Mouse (Mus musculus) heart, embryonic 11.5 days (tissue): ENCODE measurements at regions not wholly inside any gene's neighbourhood (a gene's known extent, or its start where the extent isn't known, plus 50 kb on each side); places are given as distances from the start of the nearest gene placed in this dataset.

Source experiments
- ATAC-seq: fragments of 200-750 bp; cut with Nextera tagmentation; replicated peaks from 2 replicates; pipeline ENCODE4 v1.8.0; 2017; ENCODE audit warnings: moderate library complexity; ENCODE audit not compliant: insufficient number of reproducible peaks, low FRiP score, low TSS enrichment
- H3K27ac ChIP-seq: fragments of 300-500 bp; sonication (generic); 2 replicates; pipeline ENCODE4 v1.5.1; 2014; ENCODE audit warnings: mild to moderate bottlenecking, low read depth, low read length
- H3K27me3 ChIP-seq: fragments of 300-500 bp; sonication (generic); 2 replicates; pipeline ENCODE4 v1.6.1; 2014; ENCODE audit warnings: mild to moderate bottlenecking, low read length, mixed read lengths; ENCODE audit not compliant: control insufficient read depth, insufficient read depth
- H3K36me3 ChIP-seq: fragments of 300-500 bp; sonication (generic); 2 replicates; pipeline ENCODE4 v1.6.1; 2014; ENCODE audit warnings: mild to moderate bottlenecking, low read length, moderate library complexity, mixed read lengths; ENCODE audit not compliant: control insufficient read depth, insufficient read depth
- H3K4me1 ChIP-seq: fragments of 300-500 bp; sonication (generic); 2 replicates; pipeline ENCODE4 v1.6.1; 2014; ENCODE audit warnings: low read length; ENCODE audit not compliant: control insufficient read depth, insufficient read depth
- H3K4me2 ChIP-seq: fragments of 300-500 bp; sonication (generic); 2 replicates; pipeline ENCODE4 v1.6.1; 2014; ENCODE audit warnings: mild to moderate bottlenecking, moderate library complexity
- H3K4me3 ChIP-seq: fragments of 300-500 bp; sonication (generic); 2 replicates; pipeline ENCODE4 v1.5.1; 2014; ENCODE audit warnings: low read depth, low read length
- H3K9ac ChIP-seq: fragments of 300-500 bp; sonication (generic); 2 replicates; pipeline ENCODE4 v1.6.1; 2014; ENCODE audit warnings: mild to moderate bottlenecking, low read depth, low read length, moderate library complexity
- H3K9me3 ChIP-seq: fragments of 300-500 bp; sonication (generic); replicated peaks from 2 replicates; pipeline ENCODE4 v1.6.1; 2016; ENCODE audit warnings: low read length; ENCODE audit not compliant: control insufficient read depth
- WGBS: fragments of 180-500 bp; shearing (Covaris S2); extraction: QIAGEN DNeasy Blood & Tissue Kit; methylation state at CpG from one replicate; pipeline ENCODE4 v1.1.7; 2014; ENCODE audit not compliant: insufficient replicate concordance; 5-methylcytosine and 5-hydroxymethylcytosine counted together

DNA sequence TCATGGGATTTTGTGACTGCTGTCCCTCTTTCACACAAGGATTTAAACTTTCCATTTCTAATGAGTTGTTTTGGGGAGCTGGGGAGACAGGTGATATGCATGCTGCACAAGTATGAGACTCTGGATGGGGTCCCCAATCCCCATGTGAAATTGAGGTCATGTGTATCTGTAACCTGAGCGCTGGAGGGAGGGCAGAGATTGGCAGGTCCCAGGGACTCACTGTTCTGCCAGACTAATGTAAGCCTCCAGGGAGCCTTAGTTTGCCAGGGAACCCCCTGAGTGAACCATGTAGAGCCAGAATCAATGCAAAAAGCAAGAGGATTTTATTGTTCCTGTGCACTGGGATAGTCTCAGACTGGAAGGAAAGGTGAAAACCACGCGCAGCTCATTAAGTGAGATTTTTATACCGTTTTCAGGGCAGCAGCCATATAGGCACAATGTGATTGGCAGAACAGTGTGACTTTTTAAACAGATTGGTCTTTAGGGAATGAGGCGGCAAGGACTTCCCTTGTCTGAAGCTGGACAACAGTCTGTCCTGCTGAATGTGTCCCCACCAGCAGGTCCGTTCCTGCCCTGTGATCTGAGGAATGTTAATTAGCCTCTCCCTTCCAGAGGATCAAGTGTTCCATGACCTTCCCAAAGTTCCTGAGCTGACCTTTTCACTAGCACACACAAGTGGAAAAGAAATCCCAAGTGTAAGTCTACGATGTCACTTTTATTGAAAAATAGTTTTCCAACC, 59.9 kb upstream of the Oxgr1 start:
- Histone ChIP-seq H3K27ac (no peak overlapping the region), H3K4me1 (no peaks in the 10 kb centered on the region), H3K9ac (no peak overlapping the region), H3K4me3 (no peak overlapping the region), H3K27me3 (no peaks in the 10 kb centered on the region), H3K4me2 (no peak overlapping the region), H3K36me3 (no peaks in the 10 kb centered on the region), H3K9me3 (no peaks in the 10 kb centered on the region; the same call in 1 of the 2 replicates)
- ATAC-seq, result no peak
- WGBS, result 64% methylated on average over 7 of the region's 7 CpGs

DNA sequence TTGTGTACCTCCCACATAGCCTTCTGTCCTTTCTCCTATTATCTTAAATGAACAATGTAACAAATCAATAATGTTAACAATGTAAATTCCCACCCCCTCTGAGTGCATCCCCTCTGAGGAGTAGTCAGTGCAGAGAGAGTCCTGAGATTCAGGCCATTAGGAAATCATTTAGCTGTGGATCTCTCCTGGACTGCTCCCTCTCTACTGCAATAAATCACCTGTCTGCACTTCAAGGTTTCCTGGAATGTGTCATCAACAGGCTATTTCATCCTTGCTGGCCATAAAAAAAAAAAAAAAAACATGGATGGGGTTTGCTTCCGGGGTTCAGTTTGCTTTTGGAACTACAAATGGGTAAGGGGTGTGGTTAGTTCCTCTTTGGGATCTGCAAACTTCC, 60.5 kb upstream of the Oxgr1 start:
- Histone ChIP-seq H3K4me3 (no peak overlapping the region), H3K9ac (no peak overlapping the region), H3K36me3 (no peaks in the 10 kb centered on the region), H3K4me2 (no peak overlapping the region), H3K9me3 (no peaks in the 10 kb centered on the region; the same call in 1 of the 2 replicates), H3K27ac (no peak overlapping the region), H3K27me3 (no peaks in the 10 kb centered on the region), H3K4me1 (no peaks in the 10 kb centered on the region)
- no peak for ATAC-seq
- 39% methylated on average over 1 of the region's 1 CpGs for WGBS

DNA sequence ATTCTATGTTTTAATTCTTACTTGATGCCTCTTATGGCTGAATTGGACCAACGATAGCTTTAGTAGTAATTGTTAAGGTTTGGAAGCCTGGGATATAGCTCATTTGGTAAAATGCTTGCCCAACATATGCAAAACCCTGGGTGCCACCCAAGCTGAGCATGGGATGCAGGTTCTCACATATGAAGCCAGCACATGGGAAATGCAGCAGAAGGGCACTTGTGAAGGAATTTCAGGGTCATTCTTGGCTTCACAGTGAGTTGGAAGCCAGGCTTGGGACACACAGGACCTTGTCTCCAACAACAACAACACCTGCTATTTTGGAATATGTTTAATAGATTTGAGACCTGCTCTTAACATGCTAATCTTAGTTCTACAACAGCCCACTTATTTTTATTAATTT, 67.6 kb upstream of the Oxgr1 start:
- ATAC-seq, result no peak
- H3K4me3 ChIP-seq, result no peak overlapping the region
- no peaks in the 10 kb centered on the region for H3K27me3 ChIP-seq
- no peaks in the 10 kb centered on the region for H3K4me1 ChIP-seq
- no peaks in the 10 kb centered on the region for H3K36me3 ChIP-seq
- no peaks in the 10 kb centered on the region; the same call in 1 of the 2 replicates for H3K9me3 ChIP-seq
- H3K9ac ChIP-seq, result no peak overlapping the region
- no peak overlapping the region for H3K27ac ChIP-seq
- H3K4me2 ChIP-seq, result no peak overlapping the region
- 89% methylated on average over 1 of the region's 1 CpGs for WGBS

DNA sequence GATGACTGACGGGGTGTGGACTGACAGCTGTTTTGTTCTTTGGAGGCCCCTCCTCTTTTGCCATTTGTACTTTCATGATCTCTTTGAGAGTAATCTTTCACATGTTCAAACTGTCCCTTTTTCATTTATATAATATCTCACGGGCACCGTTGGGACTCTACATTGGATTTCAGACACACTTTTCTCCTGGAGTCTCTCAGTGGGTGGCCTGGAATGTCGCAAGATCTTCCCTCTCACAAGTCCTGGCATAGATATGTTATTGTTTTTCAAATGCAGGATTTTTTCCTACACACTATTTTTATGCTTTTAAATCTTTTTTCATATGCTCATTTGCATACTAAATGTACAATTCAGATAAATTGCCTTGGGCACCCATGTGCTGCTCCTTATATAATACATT, 71.1 kb upstream of the Oxgr1 start:
- no peaks in the 10 kb centered on the region for H3K27me3 ChIP-seq
- 68% methylated on average over 4 of the region's 4 CpGs for WGBS
- no peak overlapping the region for H3K9ac ChIP-seq
- H3K4me1 ChIP-seq, result no peaks in the 10 kb centered on the region
- H3K4me3 ChIP-seq, result no peak overlapping the region
- H3K4me2 ChIP-seq, result no peak overlapping the region
- no peak for ATAC-seq
- H3K27ac ChIP-seq, result no peak overlapping the region
- H3K9me3 ChIP-seq, result no peaks in the 10 kb centered on the region
- H3K36me3 ChIP-seq, result no peaks in the 10 kb centered on the region

DNA sequence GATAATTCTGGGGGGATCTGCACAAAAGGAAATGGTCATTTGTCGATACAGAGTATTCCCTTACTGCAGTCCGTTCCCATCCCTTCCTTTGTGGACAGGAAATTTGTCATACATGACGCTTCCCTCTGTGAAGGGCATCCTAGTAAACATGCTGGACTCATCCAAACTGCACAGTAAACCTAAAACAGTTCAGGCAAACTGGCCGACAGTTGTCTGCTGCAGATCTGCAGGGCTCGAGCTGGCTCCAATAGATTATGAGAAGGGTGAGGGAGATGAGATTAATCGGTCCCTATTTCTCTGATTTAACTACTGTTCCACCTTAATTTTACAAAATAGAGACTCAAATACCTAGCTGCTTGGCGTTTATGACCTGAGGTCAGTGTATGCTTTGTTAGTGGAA, 76.3 kb upstream of the Oxgr1 start:
- no peaks in the 10 kb centered on the region for H3K4me1 ChIP-seq
- no peak for ATAC-seq
- no peaks in the 10 kb centered on the region for H3K9me3 ChIP-seq
- no peak overlapping the region for H3K27ac ChIP-seq
- H3K9ac ChIP-seq, result no peak overlapping the region
- 84% methylated on average over 7 of the region's 7 CpGs for WGBS
- no peak overlapping the region for H3K4me3 ChIP-seq
- H3K27me3 ChIP-seq, result no peaks in the 10 kb centered on the region
- no peak overlapping the region for H3K4me2 ChIP-seq
- H3K36me3 ChIP-seq, result no peaks in the 10 kb centered on the region

DNA sequence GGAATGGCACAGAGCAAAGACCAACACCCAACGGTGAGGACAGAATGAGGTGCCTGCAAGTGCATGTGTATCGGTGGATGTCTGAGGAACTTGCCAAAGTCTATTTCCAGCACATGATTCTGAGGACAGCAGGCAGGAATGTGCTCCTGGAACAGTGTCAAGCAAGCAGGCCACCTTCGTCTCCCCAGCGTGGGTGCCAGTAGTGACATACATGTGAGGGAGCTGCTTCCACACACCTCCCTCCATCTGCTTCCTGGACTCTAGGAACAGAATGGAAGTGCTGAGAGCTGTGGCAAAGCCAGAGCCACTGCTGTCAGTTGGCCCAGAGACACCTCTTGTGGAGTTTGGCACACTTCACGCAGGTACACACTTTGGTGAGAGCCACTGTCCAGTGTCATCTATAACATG, 76.9 kb upstream of the Oxgr1 start:
- WGBS, result 57% methylated on average over 5 of the region's 5 CpGs
- no peak overlapping the region for H3K9ac ChIP-seq
- no peak overlapping the region for H3K27ac ChIP-seq
- H3K36me3 ChIP-seq, result no peaks in the 10 kb centered on the region
- no peaks in the 10 kb centered on the region for H3K9me3 ChIP-seq
- no peak overlapping the region for H3K4me3 ChIP-seq
- no peaks in the 10 kb centered on the region for H3K4me1 ChIP-seq
- no peak overlapping the region for H3K4me2 ChIP-seq
- ATAC-seq, result no peak
- no peaks in the 10 kb centered on the region for H3K27me3 ChIP-seq

DNA sequence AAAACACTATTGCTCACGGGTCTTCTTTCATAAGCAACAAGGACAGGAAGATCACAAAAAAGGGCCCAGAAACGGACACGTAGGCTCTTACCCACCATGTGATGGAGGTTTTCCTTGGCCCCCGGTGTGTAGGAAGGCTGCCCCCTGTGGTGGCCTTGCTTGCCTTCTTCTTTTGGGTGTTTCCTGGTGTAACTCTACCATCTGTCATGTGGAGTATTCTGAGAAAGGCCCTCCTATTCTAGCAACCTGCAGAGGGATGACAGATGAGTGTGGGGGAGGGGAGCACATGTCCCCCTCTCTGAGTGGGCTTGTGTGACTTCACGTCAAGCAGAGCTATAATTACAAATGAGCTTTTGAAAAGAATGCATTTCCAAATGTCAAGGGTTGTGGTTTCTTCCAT, 77.3 kb upstream of the Oxgr1 start:
- WGBS, result 73% methylated on average over 5 of the region's 5 CpGs
- no peak overlapping the region for H3K27ac ChIP-seq

DNA sequence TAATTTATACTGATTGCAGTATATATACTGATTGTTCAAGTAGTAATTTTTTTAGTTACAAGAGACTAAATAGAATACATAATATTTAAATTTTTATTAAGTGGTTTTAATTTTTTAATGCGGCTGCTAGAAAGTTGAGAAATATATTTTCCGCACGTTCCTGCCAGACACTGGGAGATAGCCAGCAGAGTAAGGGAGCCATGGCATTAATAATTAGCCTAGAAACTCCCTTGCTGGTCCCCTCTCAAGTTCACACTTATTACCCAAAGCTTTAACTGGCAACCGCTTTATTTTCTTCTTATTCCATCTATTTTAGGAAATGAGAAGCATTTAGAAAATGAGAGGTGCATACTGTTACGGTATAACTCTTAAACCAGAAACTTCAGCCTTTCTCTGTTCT, 78.0 kb upstream of the Oxgr1 start:
- Histone ChIP-seq H3K9ac (no peak overlapping the region), H3K4me3 (no peak overlapping the region), H3K4me1 (no peaks in the 10 kb centered on the region), H3K9me3 (no peaks in the 10 kb centered on the region), H3K27me3 (no peaks in the 10 kb centered on the region), H3K4me2 (no peak overlapping the region), H3K36me3 (no peaks in the 10 kb centered on the region), H3K27ac (no peak overlapping the region)
- no peak for ATAC-seq
- WGBS, result 93% methylated on average over 5 of the region's 5 CpGs

More for the DNA sequence above, 77.3 kb upstream of the Oxgr1 start:
- no peak for ATAC-seq
- H3K4me2 ChIP-seq, result no peak overlapping the region
- H3K9me3 ChIP-seq, result no peaks in the 10 kb centered on the region
- H3K27me3 ChIP-seq, result no peaks in the 10 kb centered on the region
- no peak overlapping the region for H3K4me3 ChIP-seq
- H3K9ac ChIP-seq, result no peak overlapping the region
- H3K36me3 ChIP-seq, result no peaks in the 10 kb centered on the region
- no peaks in the 10 kb centered on the region for H3K4me1 ChIP-seq

DNA sequence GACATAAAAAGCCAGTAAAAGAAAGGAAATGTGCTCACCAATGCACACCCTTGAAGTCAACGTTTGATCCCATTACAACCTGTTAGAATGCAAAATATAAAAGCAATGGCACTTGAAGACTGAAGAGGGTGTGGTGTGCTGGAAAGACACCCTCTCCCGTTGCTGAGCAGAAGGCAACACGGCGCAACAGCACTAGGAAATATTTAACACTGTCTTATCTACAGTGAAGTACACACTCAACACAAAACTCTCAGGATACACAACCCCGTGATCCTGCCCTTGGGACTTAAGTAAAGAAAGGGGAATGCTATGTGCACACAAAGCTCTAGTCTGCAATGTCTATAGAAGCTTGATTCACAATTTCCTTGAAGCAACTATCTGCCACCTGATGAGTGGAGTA, 83.1 kb upstream of the Oxgr1 start:
- Histone ChIP-seq H3K4me3 (no peak overlapping the region), H3K27ac (no peak overlapping the region), H3K9me3 (no peaks in the 10 kb centered on the region), H3K9ac (no peak overlapping the region), H3K36me3 (no peaks in the 10 kb centered on the region), H3K4me2 (no peak overlapping the region), H3K27me3 (no peaks in the 10 kb centered on the region; the same call in 1 of the 2 replicates), H3K4me1 (no peaks in the 10 kb centered on the region)
- no peak for ATAC-seq
- 81% methylated on average over 5 of the region's 5 CpGs for WGBS
